Mouse (Mus musculus) cerebellum, postnatal 10 days (tissue): ENCODE results near the gene Polr2e.

ENCODE experiments used
- DNase-seq, 2 experiments: peaks; one replicate each; pipeline ENCODE4 v3.0.0; 2021; ENCODE audit warnings: mixed read lengths in 2 of 2

Gene Polr2e

GRCm38 (mm10) chr10:79986232-79986878, 53.2 kb downstream of the Polr2e start:
- peak; percentile 59 to 64 for DNase-seq
